Mouse (Mus musculus) spleen, postnatal 36 days (tissue): Measurements from ENCODE around the gene Prkcq.
A peak's percentile ranks its signal among the peaks of the same experiment; 100 is the strongest.

Source experiments
- DNase-seq, 2 experiments: peaks; one replicate each; pipeline ENCODE4 v3.0.0; 2022; ENCODE audit warnings: low spot score in 2 of 2, mixed read lengths in 1 of 2

The Prkcq gene

DNA sequence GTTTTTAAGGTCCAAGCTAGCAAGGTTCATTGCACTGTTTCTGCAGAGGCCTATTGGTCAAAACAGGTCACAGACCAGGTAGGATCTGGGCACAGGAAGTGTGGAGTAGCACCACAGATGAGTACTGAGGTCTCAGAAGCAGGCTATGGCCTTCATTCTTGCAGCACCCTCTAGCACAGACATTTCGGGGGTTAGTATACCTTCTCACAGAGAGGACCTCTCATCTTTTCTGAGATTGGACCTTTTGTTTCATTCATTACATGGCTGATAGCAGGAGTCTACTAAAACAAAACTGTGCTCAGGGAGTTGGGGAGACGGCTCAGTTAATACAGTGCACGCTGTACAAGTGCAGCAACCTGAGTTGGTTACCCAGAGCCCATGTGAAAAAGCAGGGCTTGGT is 14.7 kb downstream of the Prkcq start:
- no peak for DNase-seq

DNA sequence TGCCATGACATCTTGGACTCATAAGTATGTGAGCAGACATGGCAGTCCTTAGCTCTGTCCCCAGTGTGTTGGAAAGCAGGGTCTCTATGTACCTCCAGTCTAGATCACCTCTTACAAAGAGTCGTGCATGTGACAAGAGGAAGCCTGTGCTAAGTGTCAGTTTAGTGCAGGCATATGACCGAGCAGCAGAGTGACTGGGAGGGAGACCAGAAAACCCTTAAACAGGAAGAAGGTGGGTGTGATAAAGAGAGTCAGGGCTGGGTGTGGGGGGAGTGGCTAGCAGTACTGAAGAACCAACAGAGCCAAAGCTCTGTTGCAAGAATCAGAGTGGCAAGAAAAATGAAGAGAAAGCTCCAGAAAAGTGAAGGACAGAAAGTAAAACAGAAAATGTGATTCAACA is 15.3 kb downstream of the Prkcq start:
- peak; percentile 72 to 78 for DNase-seq

GRCm38 (mm10) chr2:11188279-11188678 is 16.4 kb downstream of the Prkcq start:
- DNase-seq = peak in 1 of 2 experiments; percentile 34

GRCm38 (mm10) chr2:11189150-11189767 is 17.4 kb downstream of the Prkcq start:
- DNase-seq = no peak

- peak in 1 of 2 experiments; percentile 36 for DNase-seq
Observed at GRCm38 (mm10) chr2:11192281-11193098, 20.6 kb downstream of the Prkcq start.

DNA sequence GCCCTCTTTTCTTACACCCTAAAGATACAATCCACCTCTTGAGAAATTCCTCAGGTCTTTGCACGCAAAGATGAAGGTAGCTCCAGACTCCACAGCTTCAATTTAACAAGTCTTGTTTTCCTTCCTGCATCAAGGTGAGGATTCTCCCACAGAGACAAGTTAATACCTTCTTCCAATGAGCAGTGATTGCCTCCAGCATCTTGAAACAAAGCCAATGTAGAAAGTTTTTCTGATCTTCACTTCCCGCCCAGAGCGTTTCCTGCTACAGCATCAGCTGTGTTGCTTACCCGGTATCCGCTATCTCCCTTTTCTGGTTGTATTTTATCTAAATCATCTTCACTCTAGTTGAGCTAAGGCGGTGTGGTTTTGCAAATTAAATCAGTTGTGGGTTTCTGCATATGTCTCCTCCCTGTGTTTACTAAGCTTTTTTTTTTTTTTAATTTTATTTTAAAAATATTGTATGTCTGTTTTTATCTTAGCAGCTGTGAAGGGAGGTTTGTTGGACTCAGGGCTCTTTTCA is 21.3 kb downstream of the Prkcq start:
- peak; percentile 38 to 54 for DNase-seq

DNA sequence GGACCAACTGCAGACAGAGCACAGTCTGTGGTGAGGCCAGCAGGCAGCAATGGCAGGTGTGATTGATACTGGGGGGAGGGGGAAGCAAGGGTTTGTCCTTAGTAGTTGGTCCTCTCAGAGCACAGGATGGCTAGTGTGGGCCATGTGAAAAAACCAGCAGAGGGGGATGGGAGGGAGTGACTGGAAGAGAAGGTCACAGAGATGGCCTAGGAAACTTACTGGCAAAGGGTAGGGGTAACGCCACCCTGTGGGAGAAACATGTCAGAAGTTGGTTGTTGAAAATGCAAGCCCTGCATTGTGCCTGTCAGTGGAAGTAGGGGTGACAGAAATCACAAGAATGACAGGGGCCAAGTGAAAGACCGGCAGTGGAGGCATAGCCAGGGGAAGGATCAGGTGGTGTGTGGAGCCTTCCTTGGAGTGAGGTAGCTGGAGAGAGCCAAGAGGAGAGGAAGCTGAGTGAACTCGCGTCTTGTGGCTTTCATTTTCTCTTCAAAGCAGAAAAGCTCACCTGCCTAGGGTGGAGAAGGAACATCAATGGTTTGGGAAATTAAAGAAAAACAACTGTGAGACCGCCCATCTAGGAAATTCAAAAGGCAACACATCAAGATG is 22.9 kb downstream of the Prkcq start:
- DNase-seq = no peak

GRCm38 (mm10) chr2:11196071-11196470 is 24.2 kb downstream of the Prkcq start:
- no peak for DNase-seq

GRCm38 (mm10) chr2:11196952-11197559 is 25.1 kb downstream of the Prkcq start:
- peak in 1 of 2 experiments; percentile 33 for DNase-seq

- no peak for DNase-seq
Observed at GRCm38 (mm10) chr2:11199624-11200023, 27.7 kb downstream of the Prkcq start.

- no peak for DNase-seq
Observed at GRCm38 (mm10) chr2:11202841-11203240, 30.9 kb downstream of the Prkcq start.

- no peak for DNase-seq
Observed at GRCm38 (mm10) chr2:11203261-11203660, 31.4 kb downstream of the Prkcq start.

DNA sequence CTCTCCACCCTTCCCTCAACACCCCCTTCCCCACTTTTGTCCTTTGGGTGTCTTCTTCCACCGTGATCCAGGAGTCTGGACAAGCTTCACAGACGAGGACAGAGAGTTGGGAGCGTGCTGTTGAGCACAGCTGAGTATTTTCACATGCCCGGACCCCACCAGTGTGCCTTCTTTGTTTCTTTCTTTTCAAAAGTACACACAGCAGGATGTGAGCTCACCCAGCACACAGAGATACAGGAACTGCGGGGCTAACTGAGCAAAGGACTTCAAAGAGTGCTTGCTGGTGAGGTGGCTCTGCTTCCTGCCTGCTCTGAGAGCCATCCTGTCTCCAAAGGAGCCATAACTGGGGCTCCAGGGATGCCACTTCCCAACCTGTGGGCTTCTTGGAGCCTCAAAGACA is 32.3 kb downstream of the Prkcq start:
- peak; percentile 40 to 44 for DNase-seq

DNA sequence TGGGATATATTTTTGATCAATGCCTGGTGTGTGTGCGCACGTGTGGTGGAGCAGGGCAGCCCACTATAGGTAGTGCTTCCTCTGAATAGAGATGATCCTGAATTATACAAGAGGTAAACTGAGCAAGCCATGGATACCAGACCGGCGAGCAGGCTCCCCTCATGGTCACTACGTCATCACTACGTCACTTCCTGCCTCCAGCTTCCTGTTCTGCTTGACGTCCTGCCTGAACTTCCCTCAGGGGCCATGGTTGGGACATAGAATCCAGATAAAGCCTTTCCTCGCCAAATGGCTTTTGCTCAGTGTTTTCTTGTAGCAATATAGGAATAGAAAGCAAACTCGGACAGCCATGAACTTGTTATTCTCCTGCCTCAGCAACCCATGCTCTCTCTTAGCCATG is 33.1 kb downstream of the Prkcq start:
- DNase-seq = no peak

GRCm38 (mm10) chr2:11205720-11206119 is 33.8 kb downstream of the Prkcq start:
- no peak for DNase-seq

DNA sequence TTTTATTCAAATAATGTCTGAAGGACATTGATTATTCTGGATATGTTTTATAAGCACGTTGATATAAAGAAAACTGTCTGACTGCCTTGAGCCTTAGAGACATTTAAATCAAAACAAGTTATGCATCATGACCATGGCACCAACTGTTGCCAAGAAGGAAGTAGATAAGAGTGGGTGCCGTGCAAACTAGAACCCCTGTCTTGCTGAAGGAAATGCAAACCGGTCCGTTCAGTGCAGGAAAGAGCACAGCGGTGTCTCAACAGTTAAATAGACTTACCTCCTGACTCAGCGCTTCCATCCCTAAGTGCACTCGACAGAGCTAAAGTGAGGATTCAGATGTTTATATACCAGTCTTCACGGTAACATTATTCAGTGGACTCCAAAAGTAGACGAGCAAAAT is 36.4 kb downstream of the Prkcq start:
- DNase-seq = no peak

- DNase-seq = no peak
Observed at GRCm38 (mm10) chr2:11209335-11209734, 37.4 kb downstream of the Prkcq start.

GRCm38 (mm10) chr2:11210241-11210916 is 38.5 kb downstream of the Prkcq start:
- DNase-seq = no peak

DNA sequence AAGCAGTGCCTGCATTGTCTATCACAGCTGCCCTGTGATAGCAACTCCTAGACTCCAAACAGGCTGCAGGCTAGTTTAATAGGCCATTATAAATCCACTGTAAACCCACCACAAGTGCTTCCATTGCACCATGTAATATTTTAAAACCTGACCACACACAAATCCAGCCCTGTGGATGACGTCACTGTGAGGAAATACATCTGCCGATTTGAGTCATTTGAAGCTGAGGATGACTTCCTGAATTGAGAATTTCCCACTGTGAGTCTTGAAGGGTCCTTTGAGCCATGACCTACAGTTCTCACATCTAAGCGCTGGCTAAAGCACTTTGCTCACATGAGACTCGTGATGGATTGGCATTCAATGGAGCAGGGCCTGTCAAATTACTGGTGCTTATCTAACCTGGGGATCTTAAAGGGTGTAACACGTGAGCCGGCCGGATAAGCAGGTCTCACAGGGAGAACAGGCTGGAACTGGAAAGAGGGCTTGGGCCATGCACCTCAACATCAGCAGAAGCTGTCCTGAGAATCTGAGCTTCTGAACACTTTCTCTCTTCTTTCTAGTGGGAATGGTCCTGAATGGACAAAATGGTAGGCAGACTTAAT is 40.2 kb downstream of the Prkcq start:
- DNase-seq = no peak

GRCm38 (mm10) chr2:11216421-11216820 is 44.5 kb downstream of the Prkcq start:
- no peak for DNase-seq

GRCm38 (mm10) chr2:11216847-11217246 is 44.9 kb downstream of the Prkcq start:
- no peak for DNase-seq
